Comparison of ENCODE assay signal across 21 mouse cellular contexts in the genomic region with DNA sequence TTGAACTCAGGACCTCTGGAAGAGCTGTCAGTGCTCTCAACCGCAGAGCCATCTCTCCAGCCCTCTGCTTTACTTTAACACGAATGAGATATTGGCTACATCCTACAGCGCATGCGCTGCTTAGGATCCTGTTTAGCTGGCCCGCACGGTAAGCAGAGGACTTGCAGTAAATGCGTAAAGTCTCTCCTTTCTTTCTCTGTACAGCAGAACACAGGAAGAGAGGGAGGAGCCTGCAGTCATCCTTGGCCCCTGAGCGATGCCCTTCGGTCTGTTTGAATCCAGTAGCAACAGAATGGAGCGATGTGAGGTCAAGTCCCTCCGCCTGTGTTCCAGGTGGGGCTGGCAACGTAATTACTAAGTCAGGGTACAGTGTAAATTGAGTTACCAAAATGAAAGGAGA. TPM values are rescaled to one million over a fixed set of nuclear protein-coding genes. Genes with fewer than 3 reads are reported as not detected.
DNase-seq lines count a peak whose midpoint lies in the region; ATAC-seq and TF ChIP-seq lines count a peak whose summit lies in the region.
"Had no signal": no experiment of that assay in that cellular context is flagged by ENCODE, and none has a peak within 500 bp of the region (broad histone marks: within the 10 kb centered on the region; RNA-seq: fewer than 3 reads in every experiment).

No protein-coding gene starts in this region.

- H3K36me3 ChIP-seq in testis, adult 2 months (ENCODE audit: control insufficient read depth, insufficient read depth, low read length) = no peaks in the 10 kb centered on the region
- H3K36me3 ChIP-seq: embryonic facial prominence, embryonic 12.5 days; limb, embryonic 15.5 days; midbrain, embryonic 12.5 days; neural tube, embryonic 13.5 days had no signal

- H3K27ac ChIP-seq in testis, adult 2 months (ENCODE audit: control insufficient read depth, insufficient read depth, low read depth, low read length) = no peak overlapping the region
- H3K27ac ChIP-seq: embryonic facial prominence, embryonic 12.5 days; kidney, postnatal 0 days; limb, embryonic 15.5 days; midbrain, embryonic 12.5 days; neural tube, embryonic 13.5 days had no signal

- DNase-seq in adrenal gland, adult 2 months = peak; percentile 20
- DNase-seq in adrenal gland, postnatal 25 days = no peak
- no peak for DNase-seq in testis, postnatal 14 days (ENCODE audit: low spot score)
- DNase-seq in thymus, postnatal 25 days = peak; percentile 49
- no peak for DNase-seq in right cerebral cortex, postnatal 14 days
- no peak for DNase-seq in cerebellum, adult 9-11 months
- DNase-seq: cerebellum, adult 2 months; gastrocnemius, postnatal 25 days; heart, postnatal 10 days; spleen, adult 18-20 months had no signal

- no peak for TF ChIP-seq POLR2A in testis, adult 2 months (IDR thresholded peaks at IDR 0.05; ENCODE audit: control insufficient read depth, low read depth, low read length)

- TF ChIP-seq CTCF in testis, adult 2 months (IDR thresholded peaks at IDR 0.05; ENCODE audit: control insufficient read depth, insufficient read depth, insufficient replicate concordance, low read depth, low read length) = no peak

- no peaks in the 10 kb centered on the region for H3K27me3 ChIP-seq in testis, adult 2 months (ENCODE audit: control insufficient read depth, insufficient read depth, low read length)
- H3K27me3 ChIP-seq: CH12.LX; embryonic facial prominence, embryonic 12.5 days; limb, embryonic 15.5 days; neural tube, embryonic 13.5 days had no signal

- peak overlapping the region; percentile 66 for H3K4me3 ChIP-seq in testis, adult 2 months (ENCODE audit: control insufficient read depth, low read depth, low read length)
- H3K4me3 ChIP-seq: embryonic facial prominence, embryonic 12.5 days; limb, embryonic 15.5 days; midbrain, embryonic 12.5 days; neural tube, embryonic 13.5 days had no signal

- peaks cover 19% of the 10 kb centered on the region for H3K4me1 ChIP-seq in testis, adult 2 months (ENCODE audit: control insufficient read depth, insufficient read depth, low read length)
- H3K4me1 ChIP-seq: limb, embryonic 15.5 days; midbrain, embryonic 12.5 days; neural tube, embryonic 13.5 days had no signal

- peak; percentile 72 for ATAC-seq in activated CD4-positive, CD25-positive, alpha-beta regulatory T cell, adult 4 months
- ATAC-seq: forebrain, embryonic 16.5 days; lung, postnatal 0 days had no signal

RNA-seq across cellular contexts. Expression of a gene that starts 16.5 kb away (rescaled TPM):
- total RNA-seq in adrenal gland, adult 2 months (2021) = 10 to 100 TPM in 1 of 2 experiments, 1 to 10 TPM in 1; 10.0 to 11.7 TPM
- 9.6 and 10.9 TPM in 2 replicates for polyA plus RNA-seq in adrenal gland, adult 2 months (2012; rRNA removed)
- total RNA-seq in adrenal gland, postnatal 25 days (2021) = 13.3 and 15.7 TPM in 2 replicates
- 84.7 and 86.2 TPM in 2 replicates for polyA plus RNA-seq in testis, adult 2 months (2012; rRNA removed)
- 100 to 1,000 TPM; 175 to 182 TPM for polyA plus RNA-seq in activated CD4-positive, CD25-positive, alpha-beta regulatory T cell, adult 4 months (2017; shearing (Covaris generic))
- total RNA-seq: common myeloid progenitor, adult 5-6 weeks had no signal

Comparison
In these comparisons a context has a peak if more than half of its experiments do, and no peak if none do; other contexts are left out.
1. DNase-seq: peak in adrenal gland, adult 2 months (single experiment) and thymus, postnatal 25 days (single experiment); none in adrenal gland, postnatal 25 days (single experiment), testis, postnatal 14 days (single experiment), right cerebral cortex, postnatal 14 days (single experiment) and cerebellum, adult 9-11 months (single experiment).